Mouse (Mus musculus): Measurements from ENCODE around the gene Gm30737. TPM values are rescaled to one million over a fixed set of nuclear protein-coding genes. Genes with fewer than 3 reads are reported as not detected.
"Not testable (repeated sequence)": the region's sequence is repeated elsewhere in the genome, so short reads cannot be mapped to it uniquely, and the experiment has no call there.

Gm30737 gene
- polyA plus RNA-seq (2012; rRNA removed) (not detected in 2 replicates), polyA plus RNA-seq (2014; fragmentation: Nextera tagmentation; extraction: Ambion mirVana) (not detected in 2 replicates)

DNA sequence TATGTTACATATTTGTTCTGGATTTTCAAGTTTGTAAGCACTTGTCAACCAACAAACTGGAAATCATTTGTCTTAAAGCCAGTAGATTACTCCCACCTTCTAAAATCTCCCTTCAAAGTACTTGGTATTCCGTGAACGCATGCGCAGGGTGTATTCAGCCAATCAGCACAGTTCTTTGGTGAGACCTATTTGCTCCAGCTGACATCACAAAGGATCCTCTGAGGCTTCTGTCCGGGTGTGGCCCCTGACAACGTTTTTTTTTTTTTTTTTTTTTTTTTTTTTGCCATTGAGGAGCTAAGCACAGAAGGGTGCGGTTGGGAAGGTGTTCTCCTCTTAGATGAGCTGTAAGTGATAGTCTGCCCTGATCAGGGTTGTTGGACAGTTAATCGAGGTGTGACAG is at the start of gene Gm30737:
Gm30737 (plus strand) TSS at position 301 of the 400 bp plus-strand sequence.
- not testable (repeated sequence) for H3K27ac ChIP-seq; DNase-seq (ENCODE audit: low read depth in 3 of 3, low spot score in 3 of 3); H3K4me3 ChIP-seq (ENCODE audit: insufficient read depth in 1 of 2, low read depth in 2 of 2, low read length in 2 of 2); H3K4me1 ChIP-seq (replicated peaks; ENCODE audit: control insufficient read depth in 2 of 2, insufficient read depth in 2 of 2, low read length in 1 of 2); ATAC-seq (ENCODE audit: insufficient read depth); H3K27me3 ChIP-seq (ENCODE audit: control insufficient read depth, insufficient read depth, low read length); H3K9me3 ChIP-seq (ENCODE audit: control insufficient read depth, low read length); H3K9ac ChIP-seq (replicated peaks); H3K4me2 ChIP-seq (ENCODE audit: low read depth); H3K36me3 ChIP-seq (replicated peaks; ENCODE audit: control insufficient read depth, insufficient read depth, low read depth)
- no CpG with 5 or more reads among the region's 7 CpGs for WGBS (ENCODE audit: insufficient replicate concordance)

Data from liver, embryonic 14.5 days (tissue).